Mouse (Mus musculus) hindbrain, embryonic 12.5 days (tissue): ENCODE results near the gene Gm21117. TPM values are rescaled to one million over a fixed set of nuclear protein-coding genes. Genes with fewer than 3 reads are reported as not detected.
"Not testable (repeated sequence)": the region's sequence is repeated elsewhere in the genome, so short reads cannot be mapped to it uniquely, and the experiment has no call there.

Source experiments
- ATAC-seq: fragments of 200-750 bp; cut with Nextera tagmentation; 2 replicates; pipeline ENCODE4 v1.8.0; 2017; ENCODE audit warnings: moderate TSS enrichment; ENCODE audit not compliant: low FRiP score
- H3K27ac ChIP-seq: fragments of 300-500 bp; sonication (generic); 2 replicates; pipeline ENCODE4 v1.5.1; 2016; ENCODE audit warnings: mild to moderate bottlenecking
- H3K27me3 ChIP-seq: fragments of 300-500 bp; sonication (generic); 2 replicates; pipeline ENCODE4 v1.6.1; 2016; ENCODE audit warnings: mild to moderate bottlenecking
- H3K36me3 ChIP-seq: fragments of 300-500 bp; sonication (generic); 2 replicates; pipeline ENCODE4 v1.6.1; 2016; ENCODE audit warnings: mild to moderate bottlenecking
- H3K4me1 ChIP-seq: fragments of 300-500 bp; sonication (generic); 2 replicates; pipeline ENCODE4 v1.6.1; 2016
- H3K4me2 ChIP-seq: fragments of 300-500 bp; sonication (generic); replicated peaks from 2 replicates; pipeline ENCODE4 v1.6.1; 2016; ENCODE audit warnings: mild to moderate bottlenecking
- H3K4me3 ChIP-seq: fragments of 300-500 bp; sonication (generic); 2 replicates; pipeline ENCODE4 v1.5.1; 2016; ENCODE audit warnings: mild to moderate bottlenecking
- H3K9ac ChIP-seq: fragments of 300-500 bp; sonication (generic); 2 replicates; pipeline ENCODE4 v1.6.1; 2016; ENCODE audit warnings: mild to moderate bottlenecking, moderate library complexity
- H3K9me3 ChIP-seq: fragments of 300-500 bp; sonication (generic); replicated peaks from 2 replicates; pipeline ENCODE4 v1.6.1; 2016; ENCODE audit warnings: mild to moderate bottlenecking
- WGBS: fragments of 180-500 bp; shearing (Covaris S2); methylation state at CpG from one replicate; pipeline ENCODE4 v1.1.7; 2016; 5-methylcytosine and 5-hydroxymethylcytosine counted together
- polyA plus RNA-seq: library from polyadenylated mRNA; unstranded; fragments of >200 nt; fragmentation: Nextera tagmentation; extraction: Ambion mirVana; gene quantifications from 2 replicates; pipeline ENCODE4 v1.2.1, GENCODE M21; 2016

Gm21117 gene
- not detected in 2 replicates for polyA plus RNA-seq

GRCm38 (mm10) chrY:51124920-51125319 is at the start of gene Gm21117:
TSS of gene Gm21117 (plus strand) at chrY:51125220.
- H3K4me3 ChIP-seq, H3K4me1 ChIP-seq, H3K4me2 ChIP-seq, H3K36me3 ChIP-seq, H3K9ac ChIP-seq, H3K9me3 ChIP-seq, H3K27me3 ChIP-seq, ATAC-seq, H3K27ac ChIP-seq: not testable (repeated sequence)
- WGBS = no CpG with 5 or more reads among the region's 6 CpGs
